Mouse (Mus musculus) embryonic facial prominence, embryonic 10.5 days (tissue): ENCODE data around the gene Nup155. TPM values are rescaled to one million over a fixed set of nuclear protein-coding genes. Genes with fewer than 3 reads are reported as not detected.
A peak's percentile ranks its signal among the peaks of the same experiment; 100 is the strongest.

Source experiments
- DNase-seq: peaks from one replicate; pipeline ENCODE4 v3.0.0-alpha.2; 2017; ENCODE audit warnings: low spot score
- H3K27ac ChIP-seq: fragments of 300-500 bp; sonication (generic); replicated peaks from 2 replicates; pipeline ENCODE4 v1.5.1; 2016; ENCODE audit warnings: mild to moderate bottlenecking
- H3K27me3 ChIP-seq: fragments of 300-500 bp; sonication (generic); replicated peaks from 2 replicates; pipeline ENCODE4 v1.6.1; 2016; ENCODE audit warnings: low read depth, mild to moderate bottlenecking; ENCODE audit not compliant: poor library complexity, severe bottlenecking
- H3K36me3 ChIP-seq: fragments of 300-500 bp; sonication (generic); replicated peaks from 2 replicates; pipeline ENCODE4 v1.6.1; 2016; ENCODE audit warnings: mild to moderate bottlenecking, moderate library complexity
- H3K4me1 ChIP-seq: fragments of 300-500 bp; sonication (generic); 2 replicates; pipeline ENCODE4 v1.6.1; 2016
- H3K4me3 ChIP-seq: fragments of 300-500 bp; sonication (generic); 2 replicates; pipeline ENCODE4 v1.5.1; 2016; ENCODE audit warnings: mild to moderate bottlenecking, moderate library complexity
- H3K9me3 ChIP-seq: fragments of 300-500 bp; sonication (generic); 2 replicates; pipeline ENCODE4 v1.6.1; 2016; ENCODE audit warnings: mild to moderate bottlenecking
- WGBS: fragments of 180-500 bp; shearing (Covaris S2); methylation state at CpG from one replicate; pipeline ENCODE4 v1.1.7; 2016; 5-methylcytosine and 5-hydroxymethylcytosine counted together
- polyA plus RNA-seq: library from polyadenylated mRNA; unstranded; fragments of >200 nt; fragmentation: Nextera tagmentation; extraction: Ambion mirVana; gene quantifications from 2 replicates; pipeline ENCODE4 v1.2.1, GENCODE M21; 2016

Nup155 gene
- polyA plus RNA-seq, 1 experiment from 2014 or later = 29.3 TPM

- DNase-seq = no peak
- peak overlapping the region; percentile 87 for H3K4me3 ChIP-seq
- peaks cover 12% of the 10 kb centered on the region for H3K4me1 ChIP-seq
- peak overlapping the region; percentile 92 for H3K27ac ChIP-seq
- WGBS = 4% methylated on average over 8 of the region's 8 CpGs
- H3K9me3 ChIP-seq = no peaks in the 10 kb centered on the region
- H3K27me3 ChIP-seq = no peaks in the 10 kb centered on the region
- H3K36me3 ChIP-seq = peaks cover 40% of the 10 kb centered on the region
These were observed 709 bp downstream of the Nup155 start for GRCm38 (mm10) chr15:8109782-8110181.

GRCm38 (mm10) chr15:8129281-8129680 is 20.2 kb downstream of the Nup155 start:
- no peaks in the 10 kb centered on the region for H3K9me3 ChIP-seq
- 88% methylated on average over 1 of the region's 1 CpGs for WGBS
- no peaks in the 10 kb centered on the region for H3K27me3 ChIP-seq
- no peak overlapping the region for H3K27ac ChIP-seq
- no peak overlapping the region for H3K4me3 ChIP-seq
- DNase-seq = no peak
- peaks cover 98% of the 10 kb centered on the region for H3K36me3 ChIP-seq
- H3K4me1 ChIP-seq = no peaks in the 10 kb centered on the region

GRCm38 (mm10) chr15:8131268-8131667 is 22.2 kb downstream of the Nup155 start:
- Histone ChIP-seq H3K4me3 (no peak overlapping the region), H3K27me3 (no peaks in the 10 kb centered on the region), H3K27ac (no peak overlapping the region), H3K9me3 (no peaks in the 10 kb centered on the region), H3K36me3 (peaks cover 98% of the 10 kb centered on the region), H3K4me1 (no peaks in the 10 kb centered on the region)
- no peak for DNase-seq
- WGBS = 94% methylated on average over 3 of the region's 3 CpGs

DNA sequence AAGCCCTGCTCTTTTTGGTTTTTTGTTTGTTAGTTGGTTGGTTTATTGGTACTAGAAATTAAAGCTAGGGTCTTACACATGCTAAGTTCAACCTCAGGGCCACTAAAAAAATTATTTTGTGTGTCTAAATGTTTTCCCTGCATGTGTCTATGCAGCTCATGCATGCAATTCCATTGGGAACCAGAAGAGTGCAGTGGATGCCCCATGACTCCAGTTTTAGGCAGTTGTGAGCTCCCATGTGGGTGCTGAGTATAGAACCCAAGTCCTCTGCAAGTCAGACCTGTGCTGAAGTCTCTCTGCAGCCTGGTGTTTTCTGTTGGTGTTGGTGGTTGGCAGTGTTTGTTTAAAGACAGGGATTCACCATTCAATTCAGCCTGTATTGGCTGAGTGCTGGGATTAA is 22.7 kb downstream of the Nup155 start:
- no peak overlapping the region for H3K4me3 ChIP-seq
- H3K36me3 ChIP-seq = peaks cover 98% of the 10 kb centered on the region
- H3K9me3 ChIP-seq = no peaks in the 10 kb centered on the region
- no peaks in the 10 kb centered on the region for H3K27me3 ChIP-seq
- no peak overlapping the region for H3K27ac ChIP-seq
- no peaks in the 10 kb centered on the region for H3K4me1 ChIP-seq
- DNase-seq = no peak

DNA sequence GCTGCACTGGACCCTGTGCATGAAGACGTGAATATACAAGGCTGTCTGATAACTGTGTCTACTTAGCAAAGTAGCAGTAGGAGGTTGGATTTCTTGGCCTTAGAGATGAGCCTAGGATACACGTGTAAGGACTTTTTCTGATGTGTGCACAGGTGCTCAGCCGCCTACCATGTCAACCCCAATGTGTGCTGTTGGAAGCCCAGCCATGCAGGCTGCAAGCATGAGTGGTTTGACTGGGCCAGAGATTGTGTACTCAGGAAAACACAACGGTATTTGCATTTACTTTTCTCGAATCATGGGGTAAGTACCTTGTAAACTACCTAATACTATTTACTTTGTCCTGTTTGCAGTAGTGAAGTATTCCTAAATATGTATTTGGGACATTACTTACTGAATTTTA is 26.5 kb downstream of the Nup155 start:
- Histone ChIP-seq H3K27ac (no peak overlapping the region), H3K4me3 (no peak overlapping the region), H3K4me1 (no peaks in the 10 kb centered on the region), H3K27me3 (no peaks in the 10 kb centered on the region), H3K36me3 (peaks cover 98% of the 10 kb centered on the region), H3K9me3 (no peaks in the 10 kb centered on the region)
- WGBS = 91% methylated on average over 5 of the region's 5 CpGs
- no peak for DNase-seq

DNA sequence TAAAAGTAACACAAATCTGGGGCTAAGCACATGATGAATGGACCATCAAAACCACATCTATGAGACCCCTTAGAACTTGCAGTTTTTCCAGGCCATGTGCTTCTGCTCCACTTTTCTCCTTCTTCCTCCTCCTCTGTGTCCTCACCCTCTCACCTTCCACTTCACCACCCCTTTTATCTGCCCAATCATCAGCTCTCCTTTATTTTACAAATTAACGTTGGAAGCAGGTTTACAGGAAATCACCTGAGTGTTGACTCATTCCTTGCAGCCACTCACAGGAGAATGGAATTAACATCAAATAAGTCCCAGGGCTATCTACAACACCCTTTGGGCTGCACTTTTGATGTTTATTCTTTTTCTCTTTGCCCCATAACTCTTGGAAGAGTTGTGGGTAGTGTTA is 52.8 kb downstream of the Nup155 start:
- no peaks in the 10 kb centered on the region for H3K27me3 ChIP-seq
- no peaks in the 10 kb centered on the region for H3K4me1 ChIP-seq
- WGBS = 84% methylated on average over 1 of the region's 1 CpGs
- no peak overlapping the region for H3K27ac ChIP-seq
- no peaks in the 10 kb centered on the region for H3K9me3 ChIP-seq
- peaks cover 73% of the 10 kb centered on the region for H3K36me3 ChIP-seq
- DNase-seq = no peak
- no peak overlapping the region for H3K4me3 ChIP-seq

GRCm38 (mm10) chr15:8168591-8169265 is 59.7 kb downstream of the Nup155 start, which contains the start of gene Cplane1:
TSS of gene Cplane1 (plus strand) at chr15:8169106.
- Histone ChIP-seq H3K36me3 (peaks cover 33% of the 10 kb centered on the region), H3K27ac (peak within 1 kb of the TSS; percentile 96), H3K4me1 (0 out of 2 replicates have a peak, but pooled peaks cover 4% of the 10 kb centered on the region), H3K27me3 (no peaks in the 10 kb centered on the region), H3K9me3 (no peaks in the 10 kb centered on the region), H3K4me3 (peak within 1 kb of the TSS; percentile 95)
- DNase-seq = peak; percentile 97
- WGBS = under 1% methylated on average over 47 of the region's 47 CpGs

GRCm38 (mm10) chr15:8169266-8169746 is 60.2 kb downstream of the Nup155 start:
- Histone ChIP-seq H3K27ac (peak overlapping the region; percentile 96), H3K4me1 (0 out of 2 replicates have a peak, but pooled peaks cover 4% of the 10 kb centered on the region), H3K36me3 (peaks cover 33% of the 10 kb centered on the region), H3K4me3 (peak overlapping the region; percentile 95), H3K27me3 (no peaks in the 10 kb centered on the region), H3K9me3 (no peaks in the 10 kb centered on the region)
- WGBS = under 1% methylated on average over 25 of the region's 25 CpGs
- DNase-seq = no peak

GRCm38 (mm10) chr15:8189563-8189962 is 80.5 kb downstream of the Nup155 start:
- no peaks in the 10 kb centered on the region for H3K4me1 ChIP-seq
- WGBS = 94% methylated on average over 3 of the region's 3 CpGs
- no peak overlapping the region for H3K27ac ChIP-seq
- H3K4me3 ChIP-seq = no peak overlapping the region
- H3K9me3 ChIP-seq = no peaks in the 10 kb centered on the region
- peaks cover 83% of the 10 kb centered on the region for H3K36me3 ChIP-seq
- H3K27me3 ChIP-seq = no peaks in the 10 kb centered on the region
- DNase-seq = no peak

- Histone ChIP-seq H3K27me3 (no peaks in the 10 kb centered on the region), H3K36me3 (peaks cover 89% of the 10 kb centered on the region), H3K9me3 (no peaks in the 10 kb centered on the region), H3K4me3 (no peak overlapping the region), H3K4me1 (no peaks in the 10 kb centered on the region), H3K27ac (no peak overlapping the region)
- DNase-seq = no peak
- WGBS = 92% methylated on average over 3 of the region's 3 CpGs
These were observed 81.4 kb downstream of the Nup155 start for GRCm38 (mm10) chr15:8190435-8190834.

DNA sequence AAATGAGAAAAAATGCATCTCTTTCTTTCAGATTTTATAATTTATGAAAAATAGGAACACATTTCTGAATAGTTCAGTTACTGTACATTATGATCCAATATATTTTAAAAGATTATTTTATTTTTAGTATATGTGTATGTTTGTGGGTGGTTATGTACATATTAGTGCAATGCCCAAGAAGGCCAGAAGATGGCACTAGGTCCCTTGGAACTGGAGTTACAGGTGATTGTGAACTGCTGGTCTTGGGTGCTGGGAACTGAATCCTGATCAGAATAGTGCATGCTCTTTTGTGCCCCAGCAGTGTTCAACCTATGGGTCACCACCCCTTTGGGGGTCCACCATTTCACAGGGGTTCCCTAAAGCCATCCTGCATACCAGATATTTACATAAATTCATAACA is 91.2 kb downstream of the Nup155 start:
- Histone ChIP-seq H3K27ac (no peak overlapping the region), H3K4me3 (no peak overlapping the region), H3K27me3 (no peaks in the 10 kb centered on the region), H3K4me1 (no peaks in the 10 kb centered on the region), H3K9me3 (0 out of 2 replicates have a peak, but pooled peaks cover 2% of the 10 kb centered on the region), H3K36me3 (peaks cover 84% of the 10 kb centered on the region)
- no peak for DNase-seq

DNA sequence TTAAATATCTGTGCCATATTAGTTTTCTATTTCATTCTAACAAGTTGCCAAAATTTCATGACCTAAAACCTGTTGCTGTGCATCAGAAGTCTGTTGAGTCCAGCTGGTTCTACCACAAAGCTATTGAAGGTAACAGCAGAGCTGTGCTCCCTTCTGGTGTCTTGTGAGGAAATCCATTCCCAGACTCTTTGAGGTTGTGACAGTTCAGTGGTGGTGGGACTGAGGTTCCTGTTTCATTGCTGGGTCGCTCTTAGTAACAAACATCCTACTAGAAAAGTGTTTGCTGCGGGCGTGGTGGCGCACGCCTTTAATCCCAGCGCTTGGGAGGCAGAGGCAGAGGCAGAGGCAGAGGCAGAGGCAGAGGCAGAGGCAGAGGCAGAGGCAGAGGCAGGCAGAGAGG is 99.3 kb downstream of the Nup155 start:
- 97% methylated on average over 6 of the region's 6 CpGs for WGBS
- H3K4me3 ChIP-seq = no peak overlapping the region
- H3K9me3 ChIP-seq = no peaks in the 10 kb centered on the region
- no peak overlapping the region for H3K27ac ChIP-seq
- peaks cover 81% of the 10 kb centered on the region for H3K36me3 ChIP-seq
- no peaks in the 10 kb centered on the region for H3K27me3 ChIP-seq
- DNase-seq = no peak
- H3K4me1 ChIP-seq = no peaks in the 10 kb centered on the region
